ENCODE assay signal across 29 mouse cellular contexts in the genomic region with DNA sequence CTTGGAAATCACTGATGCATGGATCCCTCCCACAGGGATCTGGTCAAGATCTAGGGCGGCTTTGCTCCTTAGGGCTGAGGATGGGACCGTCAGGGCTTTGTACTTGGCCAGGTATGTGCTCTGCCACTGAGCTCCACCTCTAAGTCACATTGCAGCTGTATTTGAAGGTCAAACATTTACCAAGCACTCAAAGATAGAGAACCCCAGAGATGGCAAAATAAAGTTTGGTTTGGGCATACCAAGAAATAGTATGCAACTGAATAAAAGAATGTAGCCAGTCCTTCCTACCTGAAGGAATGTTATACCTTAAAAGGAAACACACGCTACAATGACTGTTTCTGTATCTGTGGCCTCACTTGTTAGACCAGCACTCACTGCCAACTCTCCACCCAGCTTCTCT. TPM values are rescaled to one million over a fixed set of nuclear protein-coding genes. Genes with fewer than 3 reads are reported as not detected.
"Had no signal": no experiment of that assay in that cellular context is flagged by ENCODE, and none has a peak within 500 bp of the region (broad histone marks: within the 10 kb centered on the region; RNA-seq: fewer than 3 reads in every experiment).

No protein-coding gene starts in this region.

- H3K4me3 ChIP-seq: heart, adult 2 months; heart, embryonic 13.5 days; heart, embryonic 15.5 days; hindbrain, embryonic 13.5 days; hindbrain, embryonic 15.5 days; kidney, embryonic 15.5 days; limb, embryonic 13.5 days had no signal

- H3K4me1 ChIP-seq: hindbrain, embryonic 13.5 days; hindbrain, embryonic 15.5 days; limb, embryonic 13.5 days had no signal

- H3K27ac ChIP-seq: heart, adult 2 months; heart, embryonic 13.5 days; hindbrain, embryonic 13.5 days; hindbrain, embryonic 15.5 days; hindbrain, postnatal 0 days; kidney, embryonic 15.5 days; kidney, postnatal 0 days; limb, embryonic 13.5 days had no signal

- ATAC-seq: forebrain, postnatal 0 days; hindbrain, postnatal 0 days; intestine, embryonic 16.5 days had no signal

- DNase-seq: forebrain, postnatal 0 days; gastrocnemius, postnatal 14 days; gastrocnemius, postnatal 36 days; heart, adult 11 months; heart, adult 2 months; heart, postnatal 14 days; heart, postnatal 36 days; kidney, adult 11 months; kidney, adult 2 months; kidney, adult 9 months; kidney, postnatal 14 days; kidney, postnatal 36 days; layer of hippocampus, adult 9-11 months; layer of hippocampus, postnatal 36 days; left cerebral cortex, postnatal 4 days had no signal

- H3K4me2 ChIP-seq: heart, embryonic 11.5 days; heart, embryonic 13.5 days; heart, embryonic 15.5 days; hindbrain, embryonic 13.5 days; hindbrain, embryonic 15.5 days; kidney, embryonic 15.5 days; limb, embryonic 13.5 days had no signal

- H3K9me3 ChIP-seq: heart, embryonic 13.5 days; heart, embryonic 15.5 days; hindbrain, embryonic 13.5 days; hindbrain, embryonic 15.5 days; kidney, embryonic 15.5 days; limb, embryonic 13.5 days had no signal

- H3K9ac ChIP-seq: forebrain, postnatal 0 days; heart, embryonic 13.5 days; heart, embryonic 15.5 days; hindbrain, embryonic 13.5 days; hindbrain, embryonic 15.5 days; kidney, embryonic 15.5 days; limb, embryonic 13.5 days had no signal

- H3K36me3 ChIP-seq: heart, embryonic 13.5 days; heart, embryonic 15.5 days; hindbrain, embryonic 13.5 days; hindbrain, embryonic 15.5 days; kidney, embryonic 15.5 days; limb, embryonic 13.5 days had no signal

RNA-seq across cellular contexts. Expression of a gene that starts 7.8 kb away (rescaled TPM):
- total RNA-seq: forebrain, postnatal 0 days; hindbrain, postnatal 0 days; left cerebral cortex, postnatal 4 days had no signal
- polyA plus RNA-seq: forebrain, postnatal 0 days; hindbrain, embryonic 15.5 days had no signal

RNA-seq across cellular contexts. Expression of a gene that starts 10.5 kb away (rescaled TPM):
- total RNA-seq: gastrocnemius, adult 18-20 months; gastrocnemius, postnatal 36 days; heart, adult 2 months; heart, postnatal 36 days; hematopoietic stem cell, adult 5-6 weeks had no signal
- polyA plus RNA-seq: heart, embryonic 11.5 days; hindbrain, embryonic 11.5 days; limb, embryonic 11.5 days had no signal
